Mouse (Mus musculus) spleen, postnatal 14 days (tissue): Measurements from ENCODE around the gene Slc16a8.
A peak's percentile ranks its signal among the peaks of the same experiment; 100 is the strongest.

Experiments used
- DNase-seq, 2 experiments: peaks; one replicate each; pipeline ENCODE4 v3.0.0; 2021 to 2022; ENCODE audit warnings: low spot score in 2 of 2

Gene Slc16a8

DNA sequence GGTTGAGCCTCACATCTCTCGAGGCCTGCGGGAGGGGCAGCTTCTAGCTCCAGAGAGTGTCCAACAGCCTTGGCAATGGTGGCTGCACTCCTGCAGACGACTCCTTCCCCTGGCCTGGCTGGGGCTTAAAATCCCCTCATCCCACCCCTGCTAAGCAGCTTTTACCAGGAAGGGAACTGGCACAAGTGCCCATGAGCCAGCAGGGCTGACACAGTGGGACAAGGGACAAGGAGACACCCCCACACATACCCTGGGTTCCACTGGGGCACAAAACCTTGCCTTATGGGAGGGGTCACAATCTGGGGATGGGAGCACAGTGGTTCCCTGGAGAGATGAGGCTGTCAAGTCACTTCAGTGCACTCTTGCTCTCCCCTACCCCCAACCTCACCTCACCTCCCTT, at the start of gene Slc16a8:
Gene Slc16a8 (minus strand): TSS at position 101 of the 400 bp plus-strand sequence.
- DNase-seq, result no peak

DNA sequence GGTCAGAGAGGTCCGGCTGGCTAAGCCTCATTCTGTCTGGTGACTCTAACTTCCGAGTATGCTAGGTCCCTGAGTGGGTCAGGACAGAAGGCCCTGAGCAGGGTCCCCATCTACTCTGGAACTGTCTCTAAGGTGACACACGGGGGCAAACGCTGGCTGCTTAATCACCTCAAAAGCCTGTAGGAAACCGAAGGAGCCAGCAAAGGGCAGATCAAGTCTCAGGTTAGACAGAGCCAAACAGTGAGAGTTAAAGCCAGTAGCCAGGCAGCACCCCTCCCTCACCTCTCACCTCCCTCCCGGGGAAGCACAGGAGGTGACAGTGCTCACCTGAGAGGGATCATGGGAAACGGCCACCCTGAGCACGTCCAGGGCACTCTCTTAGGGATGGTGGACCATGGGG, 49.2 kb upstream of the Slc16a8 start:
- no peak for DNase-seq

DNA sequence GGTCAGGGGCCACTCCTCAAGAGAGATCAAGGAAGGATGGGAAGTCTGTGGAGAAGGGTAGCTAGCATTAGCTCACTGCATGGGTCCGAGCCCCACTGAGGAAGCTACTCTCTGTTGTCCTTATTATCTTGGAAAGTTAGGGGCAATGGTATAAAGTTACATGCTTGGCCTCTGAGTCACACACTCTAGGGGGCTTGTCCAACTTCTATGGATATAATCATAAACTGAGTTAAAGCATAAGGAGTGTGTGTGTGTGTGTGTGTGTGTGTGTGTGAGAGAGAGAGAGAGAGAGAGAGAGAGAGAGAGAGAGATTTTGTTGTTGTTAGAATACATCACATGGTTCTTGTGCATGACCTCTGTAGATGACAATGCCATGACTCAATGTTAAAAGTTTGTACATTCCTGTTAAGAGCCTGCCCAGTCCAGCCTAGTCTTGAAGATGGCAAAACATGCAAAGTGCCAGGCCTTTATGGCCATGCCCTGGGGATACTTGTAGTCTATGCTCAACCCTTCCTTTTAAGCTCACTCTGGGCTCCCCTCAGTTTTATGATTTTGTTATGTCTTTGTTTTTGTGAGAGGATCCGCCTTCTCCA, 45.1 kb upstream of the Slc16a8 start:
- DNase-seq, result no peak

DNA sequence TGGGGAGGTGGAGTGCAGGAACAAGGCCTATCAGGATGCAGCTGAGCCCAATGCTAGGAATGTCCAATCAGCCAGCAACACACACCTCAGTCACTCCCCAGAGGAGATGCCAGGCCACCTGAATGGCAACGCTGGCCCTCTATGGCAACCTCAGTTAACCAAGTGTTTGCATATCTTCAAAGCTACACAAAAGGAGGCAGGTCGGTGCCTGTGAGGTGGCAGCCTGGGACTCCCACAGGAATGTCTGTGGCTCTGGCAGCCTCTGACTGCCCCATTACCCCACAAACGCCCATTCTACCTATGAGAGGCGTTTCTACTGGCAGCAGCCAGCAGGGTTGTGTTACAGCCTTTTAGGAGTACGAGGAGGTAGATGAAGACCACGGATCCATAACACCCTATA, 44.0 kb upstream of the Slc16a8 start:
- no peak for DNase-seq

DNA sequence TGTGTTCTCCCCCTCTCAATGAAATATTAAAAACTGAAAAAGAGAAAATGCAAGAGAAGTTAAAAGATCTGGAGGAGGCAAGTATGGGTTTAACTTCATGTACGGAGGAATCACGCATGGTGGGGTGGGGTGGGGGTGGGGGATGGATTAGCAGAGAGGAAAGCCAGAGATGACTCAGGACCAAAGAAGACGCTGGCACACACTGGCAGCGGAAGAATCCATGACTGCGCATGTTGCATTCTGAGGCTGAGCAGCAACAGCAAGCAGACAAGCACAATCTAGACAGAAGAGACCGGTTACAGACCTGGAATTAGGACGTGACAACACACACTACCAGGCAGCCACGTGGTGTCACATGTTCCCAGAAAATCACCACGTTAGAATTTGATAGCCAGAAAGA, 38.2 kb upstream of the Slc16a8 start:
- DNase-seq, result no peak

DNA sequence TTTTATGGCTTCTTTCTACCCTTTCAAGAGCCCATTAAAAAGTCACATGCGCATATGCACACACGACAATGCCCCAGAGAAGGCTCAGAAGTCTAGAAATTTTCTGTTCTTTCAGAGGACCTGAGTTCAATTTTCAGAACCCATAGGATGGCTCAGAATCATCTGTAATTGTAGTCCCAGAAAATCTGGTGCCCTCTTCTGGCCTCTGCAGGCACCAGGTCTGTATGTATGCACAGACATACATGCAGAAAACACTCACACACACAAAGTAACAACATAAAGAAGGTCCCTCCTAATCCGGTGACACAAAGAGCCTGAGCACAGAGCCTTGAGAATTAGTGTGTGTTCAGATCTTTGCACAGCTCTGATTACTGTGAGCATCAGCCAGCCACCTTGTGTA, 35.8 kb upstream of the Slc16a8 start:
- DNase-seq, result no peak

DNA sequence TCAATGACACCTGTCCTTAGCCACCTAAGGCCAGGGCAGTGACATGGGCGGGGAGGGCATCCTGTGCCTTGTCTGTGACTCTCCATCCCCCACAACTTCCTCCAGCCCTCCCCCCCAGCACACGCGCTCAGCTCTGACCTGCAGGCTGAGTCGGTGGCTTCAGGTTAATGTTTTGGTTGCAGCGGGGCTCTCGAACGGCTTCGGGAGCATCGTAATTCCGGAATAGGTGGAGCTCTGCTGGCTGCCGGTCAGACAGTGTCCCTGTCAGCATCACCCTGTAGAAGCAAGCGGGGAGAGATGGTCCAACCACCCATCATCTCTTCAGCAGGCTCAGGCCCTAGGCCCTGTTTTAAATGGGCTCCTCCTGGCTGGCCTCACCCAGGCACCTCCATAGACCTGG, 34.9 kb upstream of the Slc16a8 start:
- no peak for DNase-seq

DNA sequence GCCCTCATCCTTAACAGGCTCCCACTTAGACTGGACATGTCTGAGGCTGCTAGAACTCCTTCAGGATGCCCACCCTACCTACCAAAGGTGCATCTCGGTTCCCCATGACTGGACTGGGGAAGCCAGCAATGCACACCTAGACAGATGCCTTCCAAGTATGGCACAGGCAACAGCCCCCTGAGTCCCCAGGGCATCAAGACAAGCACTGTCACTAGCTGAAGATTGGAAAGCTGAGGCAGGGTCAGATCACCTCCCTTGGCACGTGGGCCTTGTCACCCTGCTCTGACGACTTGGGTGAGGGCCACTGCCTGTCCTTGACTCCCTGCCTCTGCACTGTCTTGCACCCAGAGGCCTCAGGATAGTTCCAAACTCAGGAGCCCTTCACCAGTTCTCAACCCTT, 33.8 kb upstream of the Slc16a8 start:
- DNase-seq, result no peak

DNA sequence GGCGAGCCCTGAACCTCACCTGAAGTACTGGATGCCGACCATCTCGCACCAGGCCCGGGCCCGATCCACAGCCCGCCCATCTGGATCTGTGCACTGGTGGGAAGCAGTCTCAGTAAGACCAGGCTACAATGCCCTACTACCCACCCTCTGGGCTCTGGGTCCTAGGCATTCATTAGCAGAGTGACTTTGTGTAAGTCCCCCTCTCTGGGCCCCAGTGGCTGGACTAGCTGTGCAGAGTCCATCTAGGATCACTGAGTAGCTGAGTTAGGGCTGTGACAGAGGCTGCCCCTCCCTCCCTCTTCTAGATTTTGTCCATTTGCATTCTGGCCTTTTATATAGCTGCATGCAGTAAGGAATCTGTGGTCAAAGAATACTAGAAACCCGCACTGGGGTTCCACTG, 32.5 kb upstream of the Slc16a8 start:
- no peak for DNase-seq

DNA sequence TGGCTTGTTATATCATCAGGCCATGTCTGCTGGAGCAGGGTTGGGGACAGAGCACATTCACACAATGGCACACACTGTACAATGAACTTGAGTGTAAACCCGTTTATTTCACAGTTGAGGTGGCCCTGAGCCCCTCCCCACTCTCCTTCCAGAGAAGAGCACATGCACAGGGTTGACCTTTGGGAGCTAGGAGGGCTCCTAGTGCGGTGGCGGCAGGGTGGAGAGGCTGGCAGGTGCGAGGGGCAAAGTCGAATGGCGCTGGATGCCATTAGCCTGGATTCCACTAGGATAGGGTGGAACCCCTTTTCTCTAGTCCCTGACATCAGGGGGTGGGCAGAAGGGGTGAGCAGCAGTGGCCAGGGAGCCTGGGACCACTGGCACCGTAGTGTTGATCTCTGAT, 31.6 kb upstream of the Slc16a8 start:
- no peak for DNase-seq

DNA sequence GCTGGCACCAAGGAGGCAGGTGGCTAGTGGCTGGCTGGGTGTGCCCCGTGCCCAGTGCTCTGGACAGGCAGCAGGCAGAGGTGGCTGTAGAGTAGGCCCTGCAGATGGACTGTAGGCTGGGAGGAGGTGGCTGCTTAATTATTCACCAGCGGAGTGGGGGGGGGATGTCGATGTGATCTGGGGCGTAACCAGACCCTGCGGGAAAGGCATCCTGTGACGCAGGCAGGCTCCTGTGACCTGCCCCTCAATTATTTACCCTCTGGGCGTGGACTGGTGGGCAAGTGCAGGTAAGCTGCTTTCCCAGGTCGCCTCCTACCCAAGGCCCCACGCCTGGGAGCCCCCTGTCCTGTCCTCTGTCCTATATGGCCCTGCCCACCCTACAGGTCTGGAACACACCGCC, 30.8 kb upstream of the Slc16a8 start, which contains the start of gene Baiap2l2:
Gene Baiap2l2 (minus strand): TSS at position 139 of the 400 bp plus-strand sequence.
- no peak for DNase-seq

DNA sequence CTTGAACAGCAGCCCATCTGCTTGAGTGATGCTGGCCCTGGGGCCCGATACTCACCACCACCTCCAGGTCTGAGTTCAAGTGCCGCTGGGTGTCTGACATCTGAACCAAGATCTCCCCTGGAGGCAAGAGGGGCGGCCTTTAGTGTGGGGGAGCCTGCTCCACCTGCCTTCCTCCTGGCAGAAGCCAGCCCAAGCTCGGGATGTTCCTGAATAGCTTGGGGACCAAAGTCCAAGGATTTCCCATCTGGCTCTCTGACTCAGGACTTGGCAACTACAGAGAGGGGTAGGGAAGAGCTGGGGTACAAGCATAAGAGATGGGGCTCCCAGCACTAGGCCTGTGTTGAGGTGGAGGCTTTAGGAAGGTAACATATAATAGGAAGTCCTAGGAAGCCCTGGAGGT, 28.8 kb upstream of the Slc16a8 start:
- peak in 1 of 2 experiments; percentile 5 for DNase-seq

DNA sequence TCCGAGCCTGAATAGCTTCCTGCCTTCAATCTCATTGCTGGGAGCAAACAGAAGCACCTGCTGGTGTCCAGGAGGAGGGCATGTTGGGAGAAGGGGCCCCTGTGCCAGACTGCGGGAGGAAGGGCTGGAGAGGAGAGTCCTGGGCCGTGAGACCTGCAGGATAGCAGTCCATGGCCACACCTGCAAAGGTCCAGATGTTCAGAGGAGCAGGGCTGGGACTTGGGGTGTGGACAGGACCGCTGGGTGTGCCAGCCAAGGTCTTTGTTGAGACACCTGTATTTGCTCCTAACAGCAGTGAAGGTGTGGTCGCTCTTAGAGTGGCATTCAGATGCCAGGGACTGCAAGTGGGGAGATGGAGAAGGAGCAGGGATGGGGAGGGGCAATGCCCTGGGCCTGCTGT, 27.9 kb upstream of the Slc16a8 start:
- DNase-seq, result no peak

DNA sequence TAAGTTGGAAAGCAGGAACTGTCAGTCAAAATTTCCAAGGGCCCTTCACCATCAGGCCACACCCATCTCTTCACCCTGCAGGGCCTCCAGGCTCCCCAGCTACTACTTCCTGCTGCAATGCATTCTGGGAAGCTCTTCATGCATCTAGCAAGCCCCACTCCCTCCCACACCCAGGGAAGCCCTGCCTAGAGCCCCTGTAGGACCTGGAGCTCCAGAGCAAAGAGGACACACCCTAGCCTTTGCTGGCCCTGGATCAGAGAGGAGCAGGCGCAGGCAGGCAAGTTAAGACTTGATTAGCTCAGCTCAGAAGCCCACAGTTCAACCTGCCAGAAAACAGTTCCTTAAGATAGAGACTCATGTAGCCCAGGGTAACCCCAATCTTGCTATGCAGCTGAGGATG, 26.8 kb upstream of the Slc16a8 start:
- DNase-seq, result peak in 1 of 2 experiments; percentile 6

DNA sequence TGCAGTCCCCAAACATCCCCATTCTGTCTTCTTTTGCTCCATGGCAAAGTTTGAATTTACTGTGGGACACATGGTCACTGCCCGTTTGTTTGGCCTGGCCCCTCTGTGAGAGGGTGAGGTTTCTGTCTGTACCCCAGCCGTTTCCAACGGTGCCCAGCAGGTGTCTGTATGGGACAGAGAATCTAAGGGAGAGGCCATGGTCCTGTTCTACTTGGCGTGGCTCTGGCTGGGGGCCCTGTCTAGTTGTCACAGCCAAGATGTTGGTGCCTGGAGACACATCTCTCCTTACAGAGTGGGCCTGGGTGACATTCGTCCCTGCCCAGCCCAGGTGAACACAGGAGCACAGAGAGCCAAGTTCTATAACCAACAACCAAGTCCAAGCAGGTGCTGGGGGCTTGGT, 26.3 kb upstream of the Slc16a8 start:
- DNase-seq, result peak in 1 of 2 experiments; percentile 6

DNA sequence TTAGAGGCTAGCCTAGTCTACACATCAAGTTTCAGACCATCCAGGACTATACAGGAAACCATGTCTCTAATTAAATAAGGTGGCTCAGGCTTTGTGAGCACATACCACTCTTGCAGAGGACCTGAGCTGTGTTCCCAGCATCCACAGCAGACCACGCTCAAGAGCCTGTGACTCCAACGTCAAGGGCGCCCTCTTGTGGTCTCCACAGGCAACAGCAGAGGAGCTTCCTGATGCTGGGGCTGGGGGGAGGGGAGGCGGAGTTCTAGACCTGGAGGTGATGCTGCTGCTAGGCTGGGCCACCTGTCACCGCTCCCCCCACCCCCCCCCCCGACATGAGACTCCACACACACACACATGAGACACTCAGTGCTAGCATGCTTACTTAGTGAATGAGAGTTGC, 25.6 kb upstream of the Slc16a8 start:
- peak; percentile 6 to 20 for DNase-seq

DNA sequence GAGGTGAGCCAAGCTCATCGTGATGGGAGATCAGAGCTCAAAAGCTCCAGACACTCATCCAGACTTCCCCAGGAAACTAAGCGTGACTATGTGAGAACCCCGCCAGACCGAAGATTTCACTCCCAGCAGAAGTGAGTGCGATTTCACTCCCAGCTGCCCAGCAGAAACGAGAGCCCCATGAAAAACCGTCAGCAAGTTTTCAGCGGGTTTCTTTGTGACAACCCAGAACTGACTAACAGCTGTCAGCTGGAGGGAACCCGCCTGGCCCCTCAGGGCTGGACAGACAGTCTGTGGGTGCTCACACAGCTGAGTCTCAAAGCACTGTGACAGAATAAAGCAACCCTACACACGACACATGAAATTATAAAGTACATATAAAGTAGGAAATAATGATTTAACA, 23.2 kb upstream of the Slc16a8 start:
- no peak for DNase-seq

DNA sequence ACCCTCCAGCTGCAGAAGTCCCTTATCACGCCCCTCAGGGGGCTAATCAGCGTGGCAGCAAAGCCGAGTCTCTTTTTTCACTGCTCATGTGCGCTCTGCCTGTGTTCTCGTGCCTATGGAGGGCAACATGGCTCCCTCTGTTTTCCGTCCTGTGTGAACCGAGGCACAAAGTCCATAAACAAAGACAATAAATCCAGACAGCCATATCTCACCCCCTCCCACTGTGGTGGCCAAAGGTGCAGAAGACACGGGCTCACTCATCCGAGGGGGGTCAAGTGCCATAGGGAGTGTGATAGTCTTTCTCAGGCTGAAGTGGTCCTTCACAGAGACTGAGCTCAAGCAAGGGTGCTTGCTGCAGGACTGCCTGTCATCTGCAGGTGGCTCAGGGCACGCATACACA, 18.5 kb upstream of the Slc16a8 start:
- DNase-seq, result no peak

DNA sequence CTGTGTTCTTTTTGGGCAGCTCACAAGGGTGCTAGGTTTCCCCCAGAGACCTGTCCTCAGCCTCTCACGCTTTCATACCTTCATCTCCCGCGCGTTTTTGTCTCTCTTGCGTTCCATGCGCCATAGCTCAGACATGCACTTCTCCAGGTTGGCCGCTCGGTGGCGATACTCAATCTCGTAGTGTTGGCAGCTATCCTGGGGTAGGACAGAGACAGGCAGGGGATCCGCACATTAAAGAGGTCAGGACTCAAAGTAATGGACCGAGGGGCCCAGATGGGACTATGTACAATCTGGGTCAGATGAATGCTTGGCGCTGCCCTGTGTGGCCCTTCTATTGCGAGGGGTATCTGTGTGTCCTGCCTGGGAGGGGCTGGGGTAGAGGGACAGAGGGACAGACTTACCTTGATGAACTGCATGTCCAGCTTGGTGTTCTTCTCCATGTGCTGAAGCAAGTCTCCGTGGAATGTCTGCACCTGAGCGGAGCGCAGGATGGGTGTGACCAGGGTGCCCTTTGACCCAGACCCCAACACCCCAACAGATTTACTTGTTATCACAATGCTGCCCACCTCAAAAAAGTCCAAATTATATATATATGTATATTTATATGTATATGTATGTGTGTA, 16.7 kb upstream of the Slc16a8 start:
- DNase-seq, result peak in 1 of 2 experiments; percentile 34

DNA sequence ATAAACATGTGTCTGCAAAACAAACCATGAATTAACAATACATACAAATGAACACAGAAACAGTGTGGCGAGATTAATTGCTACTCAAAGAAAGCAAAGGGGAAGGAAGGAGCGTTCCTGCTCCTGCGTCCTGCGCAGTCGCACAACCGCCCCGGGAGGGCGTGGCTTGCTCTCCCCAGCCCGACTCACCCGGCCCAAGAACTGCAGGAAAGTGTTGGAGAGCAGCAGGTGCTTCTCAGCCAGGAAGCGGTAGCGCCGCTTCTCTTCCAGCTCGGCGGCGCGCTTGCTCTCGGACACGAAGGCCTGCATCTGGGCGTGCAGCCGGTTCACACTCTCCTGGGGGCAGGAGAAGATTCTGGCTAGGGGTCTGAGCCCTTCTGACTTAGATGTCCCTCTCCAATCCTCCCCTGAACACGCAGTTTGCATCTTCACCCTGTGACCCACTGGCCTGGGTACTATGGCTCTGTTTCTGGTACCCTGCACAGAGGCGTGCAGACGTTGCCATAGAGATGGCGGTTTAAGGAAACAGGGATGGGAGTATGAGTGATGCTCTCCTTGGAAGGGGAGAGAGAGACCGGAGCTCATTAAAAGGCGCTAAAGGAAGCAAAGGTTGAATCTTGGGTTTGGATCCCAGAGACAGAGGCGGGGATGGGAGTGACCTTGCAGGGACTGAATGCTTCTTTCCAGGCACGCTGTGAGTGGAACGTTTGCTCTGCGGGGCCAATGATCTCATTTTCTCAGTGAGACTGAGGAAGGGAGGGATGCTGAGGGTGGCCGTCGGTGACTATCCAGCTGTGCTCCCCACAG, 16.0 kb upstream of the Slc16a8 start:
- peak; percentile 52 to 55 for DNase-seq

DNA sequence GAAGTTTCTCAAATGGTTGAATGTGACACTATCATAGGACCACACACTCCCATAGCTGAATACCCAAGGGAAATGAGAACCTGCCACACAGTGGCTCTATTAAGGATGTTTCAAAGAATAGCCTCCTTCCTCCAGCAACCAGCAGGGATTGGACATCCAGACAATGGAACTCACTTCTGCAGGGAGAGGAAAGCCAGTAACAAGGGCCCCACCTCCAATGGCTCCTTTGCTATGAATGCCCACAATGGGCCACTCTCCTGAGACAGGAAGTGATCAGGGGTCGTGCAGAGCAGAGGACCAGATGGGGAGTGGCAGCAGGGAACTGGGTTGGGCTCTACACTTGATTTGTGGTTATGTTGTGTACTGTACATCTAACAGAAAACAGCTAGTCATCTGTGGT, 14.0 kb upstream of the Slc16a8 start:
- DNase-seq, result no peak

DNA sequence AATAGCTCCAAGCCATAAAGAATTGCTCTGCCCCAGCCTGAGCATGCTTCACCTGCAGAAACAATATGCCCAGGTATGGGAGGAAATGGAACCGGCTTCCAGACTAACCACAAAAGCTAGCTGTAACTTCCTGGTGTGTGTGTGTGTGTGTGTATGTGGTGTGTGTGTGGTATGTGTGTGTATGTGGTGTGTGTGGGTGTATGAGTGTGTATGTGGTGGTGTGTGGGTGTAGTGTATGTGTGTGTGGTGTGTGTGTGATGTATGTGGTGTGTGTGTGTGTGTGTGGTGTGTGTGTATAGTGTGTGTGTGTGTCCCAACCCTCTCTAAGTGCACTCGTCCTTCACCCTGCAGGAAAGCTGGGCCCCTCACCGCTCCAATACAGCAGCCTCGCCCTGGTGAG, 10.8 kb upstream of the Slc16a8 start:
- DNase-seq, result no peak

DNA sequence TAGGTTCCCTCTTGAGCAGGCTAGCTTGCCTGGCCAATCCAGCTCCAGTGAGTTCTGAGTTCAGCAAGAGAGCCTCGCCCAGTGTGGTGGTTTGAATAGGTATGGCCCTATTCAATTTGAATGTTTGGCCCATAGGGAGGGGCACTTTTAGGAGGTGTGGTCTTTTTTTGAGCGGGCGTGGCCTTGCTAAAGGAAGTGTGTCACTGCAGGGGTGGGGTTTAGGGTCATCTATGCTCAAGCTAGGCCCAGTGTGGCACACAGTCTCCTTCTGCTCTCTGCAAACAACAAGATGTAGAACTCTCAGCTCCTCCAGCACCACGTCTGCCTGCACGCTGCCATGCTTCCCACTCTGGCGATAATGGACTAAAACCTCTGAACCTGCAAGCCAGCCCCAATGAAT, 9.2 kb upstream of the Slc16a8 start:
- DNase-seq, result no peak
